Mouse (Mus musculus): Measurements from ENCODE around the gene Specc1l. TPM values are rescaled to one million over a fixed set of nuclear protein-coding genes. Genes with fewer than 3 reads are reported as not detected.

Gene Specc1l
- 33.5 and 41.9 TPM in 2 replicates for polyA plus RNA-seq (2016; fragmentation: Nextera tagmentation; extraction: Ambion mirVana)

DNA sequence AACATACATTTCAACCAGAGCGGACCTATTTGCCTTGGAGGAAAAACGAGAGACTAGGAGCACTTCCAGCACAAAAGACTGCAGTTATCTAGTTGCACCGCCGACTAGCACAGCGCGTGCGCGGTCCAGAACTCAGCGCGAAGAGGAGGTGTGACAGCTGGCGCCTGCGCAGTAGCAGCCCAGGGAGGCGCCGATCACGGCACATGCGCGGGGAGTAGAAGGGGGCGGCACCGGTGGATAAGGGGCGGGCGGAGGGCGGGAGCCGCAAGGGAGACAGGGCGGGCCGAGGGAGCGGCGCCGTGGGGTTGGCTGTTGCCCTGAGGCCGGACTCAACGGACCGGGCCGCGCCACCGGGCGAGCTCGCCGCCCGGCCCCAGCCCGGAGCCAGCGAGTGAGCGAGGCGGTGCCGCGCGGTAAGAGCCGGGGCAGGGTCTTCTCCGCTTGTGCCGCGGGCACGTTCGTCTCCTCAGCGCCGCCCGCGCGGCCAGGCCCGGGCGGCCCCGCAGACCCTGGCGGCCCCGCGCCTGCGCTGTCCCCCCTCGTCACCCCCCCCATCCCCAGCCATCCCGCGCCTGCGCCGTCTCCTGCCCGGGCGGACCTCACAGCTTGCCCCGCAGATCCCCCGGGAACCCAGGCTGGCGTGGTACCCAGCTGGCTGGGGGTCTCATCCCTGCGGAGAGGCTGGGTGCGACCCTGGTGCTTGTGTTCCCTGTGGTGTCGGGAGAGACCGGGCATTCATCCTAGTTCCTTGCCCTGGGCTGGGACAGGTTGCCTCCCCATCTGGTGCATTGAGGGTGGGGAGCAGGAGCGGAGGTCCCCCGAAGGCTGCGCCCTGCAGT, at the start of gene Specc1l:
Gene Specc1l, plus strand, starts transcription at position 267 of the 839 bp plus-strand sequence.
- Histone ChIP-seq H3K27me3 (ENCODE audit: low read depth, poor library complexity, severe bottlenecking) (no peaks in the 10 kb centered on the region), H3K4me3 (peak within 1 kb of the TSS; percentile 90), H3K36me3 (no peaks in the 10 kb centered on the region), H3K4me1 (peaks cover 11% of the 10 kb centered on the region), H3K9me3 (replicated peaks) (no peaks in the 10 kb centered on the region), H3K27ac (peak within 1 kb of the TSS; percentile 99)
- under 1% methylated on average over 78 of the region's 80 CpGs for WGBS
- peak; percentile 99 for DNase-seq (ENCODE audit: low spot score)

DNA sequence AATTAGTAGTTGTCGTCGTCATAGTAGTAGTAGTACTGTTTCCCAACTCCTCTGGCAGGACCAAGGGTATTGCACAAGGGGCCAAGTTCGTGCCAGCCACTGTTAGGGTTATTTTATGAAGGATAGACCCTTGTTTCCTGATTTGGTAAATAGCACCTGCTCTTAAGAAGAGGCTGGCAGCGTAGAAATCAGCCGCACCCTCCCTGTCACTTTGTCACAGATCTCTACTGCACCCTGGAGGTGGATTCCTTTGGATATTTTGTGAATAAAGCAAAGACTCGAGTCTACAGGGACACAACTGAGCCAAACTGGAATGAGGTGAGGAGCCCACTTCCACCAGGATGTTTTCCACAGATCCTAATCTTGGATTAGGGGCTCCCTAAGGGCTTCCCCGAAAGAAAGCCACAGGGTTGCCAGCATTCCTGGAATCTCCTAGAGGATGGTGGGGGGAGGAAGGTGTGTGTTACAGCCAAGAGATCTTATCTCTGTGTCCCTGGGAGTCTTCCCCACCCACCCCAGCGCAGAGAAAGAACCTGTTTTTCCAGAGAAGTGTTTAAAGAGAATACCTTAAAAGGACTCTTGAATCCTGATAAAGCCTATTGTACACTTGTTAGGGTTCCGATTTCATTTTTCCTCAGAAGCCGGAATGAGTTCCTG, 45.9 kb upstream of the Specc1l start:
- WGBS = 81% methylated on average over 10 of the region's 10 CpGs
- H3K27ac ChIP-seq = no peak overlapping the region

DNA sequence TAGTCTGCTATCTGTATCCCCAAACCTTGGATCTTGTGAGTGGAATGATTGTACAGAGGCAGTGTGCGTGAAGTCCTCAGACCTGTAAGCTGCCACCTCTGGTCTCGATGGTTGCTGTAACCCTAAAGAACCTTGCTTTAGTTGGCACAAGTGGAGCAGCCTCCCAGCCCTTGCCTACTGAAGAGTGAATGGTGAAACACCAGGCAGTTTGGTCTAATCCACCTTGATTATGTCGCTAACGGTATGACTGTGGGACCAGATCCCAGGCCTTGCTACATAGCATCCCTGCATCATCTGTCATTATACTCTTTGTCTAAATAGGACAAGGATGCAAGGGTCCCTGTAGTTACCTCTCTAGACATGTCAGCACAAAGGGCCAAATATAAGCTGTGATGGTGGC, 45.3 kb upstream of the Specc1l start:
- Histone ChIP-seq H3K27me3 (ENCODE audit: low read depth, poor library complexity, severe bottlenecking) (no peaks in the 10 kb centered on the region), H3K9me3 (replicated peaks) (no peaks in the 10 kb centered on the region), H3K27ac (no peak overlapping the region), H3K36me3 (peaks cover 97% of the 10 kb centered on the region), H3K4me3 (no peak overlapping the region), H3K4me1 (no peaks in the 10 kb centered on the region)
- no peak for DNase-seq (ENCODE audit: low spot score)
- 94% methylated on average over 4 of the region's 4 CpGs for WGBS

More for the DNA sequence above, 45.9 kb upstream of the Specc1l start:
- no peak for DNase-seq (ENCODE audit: low spot score)
- Histone ChIP-seq H3K9me3 (replicated peaks) (no peaks in the 10 kb centered on the region), H3K4me1 (no peaks in the 10 kb centered on the region), H3K4me3 (no peak overlapping the region), H3K36me3 (peaks cover 96% of the 10 kb centered on the region), H3K27me3 (ENCODE audit: low read depth, poor library complexity, severe bottlenecking) (no peaks in the 10 kb centered on the region)

DNA sequence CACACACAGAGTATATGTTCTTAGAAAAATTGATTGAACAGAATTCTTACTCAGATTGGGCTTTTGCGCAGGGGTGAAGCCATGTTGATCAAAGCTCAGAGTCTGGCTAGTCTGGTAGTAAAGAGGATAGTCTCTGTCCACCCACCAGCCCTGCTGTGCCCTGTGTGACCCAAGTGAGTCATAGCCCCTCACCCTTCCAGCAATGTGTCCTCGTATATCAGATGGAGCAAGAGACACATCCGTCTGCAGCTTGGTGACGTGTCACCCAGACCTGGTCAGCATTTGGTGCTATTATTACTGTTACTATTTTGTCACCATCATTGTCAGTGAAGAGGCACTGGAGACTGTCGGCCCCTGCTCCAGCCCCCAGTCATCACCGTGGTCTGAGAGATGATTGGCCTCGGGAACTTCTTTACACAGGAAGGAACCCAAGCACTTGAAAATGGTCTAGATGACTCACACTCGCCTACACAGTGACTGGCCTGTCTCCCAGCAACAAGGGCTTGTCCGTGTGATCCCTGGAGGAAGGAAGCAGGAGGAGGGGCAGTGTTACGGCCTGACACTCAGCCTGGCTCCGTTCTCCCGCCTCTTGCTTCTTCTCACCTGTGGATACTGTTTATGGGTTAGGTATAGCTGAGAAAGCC, 41.5 kb upstream of the Specc1l start:
- H3K9me3 ChIP-seq (replicated peaks) = no peaks in the 10 kb centered on the region
- WGBS = 79% methylated on average over 12 of the region's 12 CpGs
- peaks cover 88% of the 10 kb centered on the region for H3K36me3 ChIP-seq
- peak overlapping the region; percentile 20; the same call in 1 of the 2 replicates for H3K27ac ChIP-seq
- H3K4me1 ChIP-seq = no peaks in the 10 kb centered on the region
- DNase-seq (ENCODE audit: low spot score) = no peak
- H3K4me3 ChIP-seq = no peak overlapping the region
- H3K27me3 ChIP-seq (ENCODE audit: low read depth, poor library complexity, severe bottlenecking) = no peaks in the 10 kb centered on the region

DNA sequence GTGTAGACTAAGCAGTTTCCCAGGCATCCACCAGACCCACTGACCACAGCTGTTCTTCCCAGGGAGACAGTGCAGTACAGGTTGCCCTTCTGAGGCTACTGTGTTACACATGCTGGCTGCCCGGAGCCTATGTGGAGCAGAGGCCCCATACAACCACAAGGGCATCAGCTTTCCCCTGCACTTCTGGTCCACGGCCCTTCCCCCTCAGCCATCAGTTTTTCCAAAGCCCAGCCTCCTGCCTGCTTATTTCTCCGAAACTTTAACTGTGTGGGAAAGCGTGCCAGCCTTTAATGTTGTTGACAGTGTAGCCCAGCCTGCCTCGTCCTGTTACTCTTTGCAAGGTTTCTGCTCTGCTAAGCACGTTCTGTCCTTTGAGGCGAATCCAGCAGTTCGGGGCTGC, 38.8 kb upstream of the Specc1l start:
- Histone ChIP-seq H3K27me3 (ENCODE audit: low read depth, poor library complexity, severe bottlenecking) (no peaks in the 10 kb centered on the region), H3K36me3 (peaks cover 91% of the 10 kb centered on the region), H3K4me1 (no peaks in the 10 kb centered on the region), H3K9me3 (replicated peaks) (no peaks in the 10 kb centered on the region), H3K4me3 (no peak overlapping the region), H3K27ac (no peak overlapping the region)
- DNase-seq (ENCODE audit: low spot score) = no peak
- 87% methylated on average over 8 of the region's 8 CpGs for WGBS

DNA sequence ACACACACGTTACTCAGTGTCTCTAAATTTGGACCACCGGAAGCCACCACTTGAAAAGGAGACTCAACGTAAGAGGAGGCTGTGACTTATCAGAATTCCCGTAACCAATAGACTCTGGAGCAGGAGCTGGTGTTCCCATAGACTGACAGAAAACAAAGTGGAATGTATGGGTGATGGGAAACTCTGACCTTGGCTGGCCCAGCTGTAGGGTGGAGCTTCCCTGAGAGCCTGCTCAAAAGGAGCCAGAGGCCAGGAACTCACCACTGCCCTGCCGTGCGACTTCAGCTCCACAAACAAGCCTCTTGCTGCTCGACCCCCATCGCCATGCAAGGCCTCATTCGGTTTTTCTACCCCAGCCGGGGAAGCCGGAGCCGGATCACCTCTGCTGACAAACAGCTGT, 38.2 kb upstream of the Specc1l start:
- no peak overlapping the region for H3K27ac ChIP-seq
- DNase-seq (ENCODE audit: low spot score) = no peak
- H3K4me3 ChIP-seq = no peak overlapping the region
- 84% methylated on average over 12 of the region's 12 CpGs for WGBS
- H3K27me3 ChIP-seq (ENCODE audit: low read depth, poor library complexity, severe bottlenecking) = no peaks in the 10 kb centered on the region
- no peaks in the 10 kb centered on the region for H3K9me3 ChIP-seq (replicated peaks)
- H3K36me3 ChIP-seq = peaks cover 91% of the 10 kb centered on the region
- no peaks in the 10 kb centered on the region for H3K4me1 ChIP-seq

DNA sequence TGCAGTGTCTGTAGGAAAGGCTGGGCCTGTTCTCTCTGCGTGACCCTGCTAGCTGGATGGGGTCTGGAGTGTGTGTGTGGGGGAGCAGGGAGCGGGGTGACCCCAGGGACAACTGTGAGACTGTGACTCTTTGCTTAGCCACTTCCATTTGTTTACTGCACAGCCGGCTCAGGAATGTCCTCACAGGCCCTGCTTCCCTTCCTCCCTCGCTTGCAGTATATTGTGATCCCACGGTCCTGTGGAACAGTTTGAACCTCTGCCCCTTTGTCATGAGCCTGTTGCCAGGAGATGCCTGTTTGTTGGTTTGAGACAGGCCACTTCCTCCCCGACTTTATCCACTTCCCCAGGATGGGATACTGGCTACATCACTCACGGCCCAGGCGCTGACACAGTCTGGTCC, 35.4 kb upstream of the Specc1l start:
- no peaks in the 10 kb centered on the region for H3K27me3 ChIP-seq (ENCODE audit: low read depth, poor library complexity, severe bottlenecking)
- DNase-seq (ENCODE audit: low spot score) = no peak
- H3K27ac ChIP-seq = no peak overlapping the region
- H3K9me3 ChIP-seq (replicated peaks) = no peaks in the 10 kb centered on the region
- WGBS = 89% methylated on average over 8 of the region's 8 CpGs
- no peaks in the 10 kb centered on the region for H3K4me1 ChIP-seq
- H3K36me3 ChIP-seq = peaks cover 92% of the 10 kb centered on the region
- H3K4me3 ChIP-seq = no peak overlapping the region

DNA sequence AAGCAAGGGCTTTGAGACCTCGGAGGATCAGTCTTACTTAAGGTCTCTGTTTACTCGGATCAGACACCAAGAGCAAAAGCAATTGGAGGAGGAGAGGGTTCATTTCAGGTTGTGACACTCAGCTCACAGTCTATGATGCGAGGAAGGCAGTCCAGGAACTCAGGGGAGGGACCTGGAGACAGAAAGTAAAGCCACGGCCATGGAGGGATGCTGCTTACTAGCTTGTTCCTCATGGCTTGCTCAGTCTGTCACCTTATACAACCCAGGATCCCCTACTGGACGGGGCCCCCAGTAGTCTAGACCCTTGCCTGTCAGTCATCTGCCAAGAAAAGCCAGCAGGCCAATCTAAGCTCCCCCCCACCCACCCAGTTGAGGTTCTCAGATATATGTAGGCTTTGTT, 33.0 kb upstream of the Specc1l start:
- H3K4me1 ChIP-seq = no peaks in the 10 kb centered on the region
- 90% methylated on average over 5 of the region's 5 CpGs for WGBS
- H3K27ac ChIP-seq = no peak overlapping the region
- H3K36me3 ChIP-seq = peaks cover 99% of the 10 kb centered on the region
- DNase-seq (ENCODE audit: low spot score) = no peak
- H3K27me3 ChIP-seq (ENCODE audit: low read depth, poor library complexity, severe bottlenecking) = no peaks in the 10 kb centered on the region
- no peak overlapping the region for H3K4me3 ChIP-seq
- no peaks in the 10 kb centered on the region for H3K9me3 ChIP-seq (replicated peaks)

DNA sequence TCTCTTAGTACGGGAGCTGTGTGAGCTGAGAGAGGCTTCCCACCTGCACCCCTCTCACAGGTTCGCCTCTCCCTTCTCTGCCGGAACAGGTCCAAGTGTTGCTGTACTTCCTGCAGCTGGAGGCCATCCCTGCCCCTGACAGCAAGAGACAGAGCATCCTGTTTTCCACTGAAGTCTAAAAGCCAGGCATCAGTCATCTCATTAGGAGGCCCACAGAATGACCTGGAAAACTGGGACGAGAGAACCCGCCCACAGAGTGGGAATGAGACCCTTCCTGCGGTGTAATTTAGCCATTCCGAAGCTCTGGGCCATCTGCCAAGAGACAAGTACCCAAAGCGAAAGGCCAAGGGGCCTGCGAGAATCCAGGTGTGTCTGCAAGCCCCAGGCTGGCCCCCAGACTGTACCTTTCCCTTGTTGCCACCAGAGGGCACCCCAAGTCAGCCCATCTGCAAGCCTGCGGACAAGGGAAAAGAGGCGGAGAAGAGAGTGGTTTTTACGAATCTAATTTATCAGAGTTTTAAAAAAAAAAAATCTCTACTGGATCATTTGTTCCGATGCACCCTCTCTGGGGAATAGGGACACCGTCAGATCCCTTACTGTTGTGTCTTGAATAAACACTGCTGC, 29.6 kb upstream of the Specc1l start:
- Histone ChIP-seq H3K36me3 (peaks cover 84% of the 10 kb centered on the region), H3K4me3 (no peak overlapping the region), H3K4me1 (no peaks in the 10 kb centered on the region), H3K27ac (no peak overlapping the region), H3K27me3 (ENCODE audit: low read depth, poor library complexity, severe bottlenecking) (no peaks in the 10 kb centered on the region), H3K9me3 (replicated peaks) (no peaks in the 10 kb centered on the region)
- 58% methylated on average over 14 of the region's 14 CpGs for WGBS
- DNase-seq (ENCODE audit: low spot score) = peak; percentile 78

DNA sequence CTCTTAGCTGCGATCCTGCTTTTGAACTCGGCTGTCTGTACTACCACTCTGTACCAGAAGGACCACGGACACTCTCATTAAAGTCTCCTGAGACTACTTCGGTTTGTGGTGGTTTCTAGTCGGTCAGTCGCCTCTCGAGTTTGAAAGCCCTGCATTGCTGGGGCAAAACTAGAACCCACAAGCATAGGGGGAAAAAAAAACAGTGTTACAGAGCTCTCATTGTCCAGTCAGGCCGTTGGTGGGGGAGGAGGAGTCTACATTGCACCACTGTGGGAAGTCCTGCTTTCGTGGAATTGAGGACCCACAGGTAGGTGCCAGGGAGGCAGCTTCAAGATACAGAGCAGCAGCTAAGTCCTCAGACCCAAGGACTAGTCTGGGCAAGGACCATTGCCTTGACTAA, 27.0 kb upstream of the Specc1l start:
- H3K4me3 ChIP-seq = no peak overlapping the region
- WGBS = 95% methylated on average over 9 of the region's 9 CpGs
- peaks cover 59% of the 10 kb centered on the region for H3K36me3 ChIP-seq
- no peak for DNase-seq (ENCODE audit: low spot score)
- no peak overlapping the region for H3K27ac ChIP-seq
- no peaks in the 10 kb centered on the region for H3K27me3 ChIP-seq (ENCODE audit: low read depth, poor library complexity, severe bottlenecking)
- H3K4me1 ChIP-seq = peaks cover 4% of the 10 kb centered on the region; the same call in 1 of the 2 replicates
- no peaks in the 10 kb centered on the region for H3K9me3 ChIP-seq (replicated peaks)

DNA sequence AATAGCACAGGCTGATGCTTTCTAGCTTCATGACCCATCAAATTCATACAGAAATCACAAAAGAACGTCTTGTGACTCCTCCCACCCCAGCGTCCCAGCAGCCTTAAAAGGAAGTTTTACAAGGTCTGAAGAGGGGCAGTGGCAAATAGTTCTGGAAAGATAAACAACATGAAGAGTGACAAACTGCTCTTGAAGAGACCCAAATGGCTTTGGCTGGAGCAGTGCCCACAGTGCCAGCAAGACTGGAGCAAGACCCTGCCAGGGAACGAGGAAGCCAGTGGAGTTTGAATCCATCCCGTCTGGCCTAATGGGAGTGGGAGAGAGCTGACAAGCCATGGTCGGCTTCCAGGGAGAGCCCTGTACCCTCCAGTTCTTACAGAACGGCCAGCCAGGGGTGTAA, 25.3 kb upstream of the Specc1l start:
- no peaks in the 10 kb centered on the region for H3K27me3 ChIP-seq (ENCODE audit: low read depth, poor library complexity, severe bottlenecking)
- no peaks in the 10 kb centered on the region for H3K9me3 ChIP-seq (replicated peaks)
- H3K4me1 ChIP-seq = peaks cover 4% of the 10 kb centered on the region; the same call in 1 of the 2 replicates
- WGBS = 60% methylated on average over 6 of the region's 6 CpGs
- H3K4me3 ChIP-seq = no peak overlapping the region
- no peak overlapping the region for H3K27ac ChIP-seq
- no peak for DNase-seq (ENCODE audit: low spot score)
- H3K36me3 ChIP-seq = peaks cover 42% of the 10 kb centered on the region

DNA sequence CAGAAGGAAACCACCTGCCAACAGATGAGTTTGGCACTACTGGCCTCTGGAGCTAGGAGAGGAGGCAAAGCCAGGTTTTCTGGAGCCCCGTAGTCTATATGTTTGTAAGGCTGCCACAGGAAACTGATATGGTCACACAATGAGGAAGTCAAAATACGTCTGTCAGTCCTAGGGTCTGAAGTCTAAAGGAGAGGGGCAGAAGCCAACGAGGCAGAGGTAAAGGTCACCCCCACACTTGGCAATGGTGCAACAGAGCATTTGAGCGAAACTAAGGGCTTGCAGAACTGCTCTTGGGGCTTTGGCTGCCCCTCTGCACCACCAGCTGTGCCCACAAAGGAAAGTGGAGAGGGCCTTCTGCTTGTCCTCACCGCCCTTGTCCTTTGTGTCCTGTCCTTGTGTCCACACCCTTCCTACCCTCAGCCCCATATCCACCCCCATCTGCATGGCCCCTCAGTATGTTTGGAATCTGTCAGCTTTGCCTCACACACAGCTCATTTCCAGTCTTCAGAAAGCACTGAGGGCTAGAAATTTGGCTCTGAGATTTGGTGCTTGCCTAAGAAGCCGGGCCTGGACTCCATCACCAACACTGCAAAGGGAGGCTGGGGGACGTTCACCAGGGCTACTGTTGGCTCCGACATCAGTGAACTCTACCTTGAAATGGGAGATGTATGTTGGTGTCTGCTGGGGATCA, 24.4 kb upstream of the Specc1l start:
- DNase-seq (ENCODE audit: low spot score) = no peak
- H3K4me1 ChIP-seq = peaks cover 4% of the 10 kb centered on the region; the same call in 1 of the 2 replicates
- no peak overlapping the region for H3K4me3 ChIP-seq
- H3K27ac ChIP-seq = no peak overlapping the region
- H3K9me3 ChIP-seq (replicated peaks) = no peaks in the 10 kb centered on the region
- WGBS = 74% methylated on average over 8 of the region's 8 CpGs
- no peaks in the 10 kb centered on the region for H3K27me3 ChIP-seq (ENCODE audit: low read depth, poor library complexity, severe bottlenecking)
- peaks cover 32% of the 10 kb centered on the region for H3K36me3 ChIP-seq

All from limb, embryonic 10.5 days (tissue).